Mouse (Mus musculus) myocyte (in vitro differentiated cells): ENCODE measurements around the gene Srl. TPM values are rescaled to one million over a fixed set of nuclear protein-coding genes. Genes with fewer than 3 reads are reported as not detected.

Experiments
- H3K27me3 ChIP-seq: one replicate; pipeline ENCODE4 v1.6.1; 2011; ENCODE audit not compliant: control insufficient read depth, insufficient read depth, insufficient read length
- H3K36me3 ChIP-seq: one replicate; pipeline ENCODE4 v1.6.1; 2011; ENCODE audit not compliant: control insufficient read depth, insufficient read depth
- H3K4me2 ChIP-seq: one replicate; pipeline ENCODE4 v1.6.1; 2011; ENCODE audit warnings: low read depth, control low read depth
- H3K4me3 ChIP-seq: one replicate; pipeline ENCODE4 v1.5.1; 2011; ENCODE audit warnings: mild to moderate bottlenecking, control low read depth, moderate library complexity
- H3K79me2 ChIP-seq: one replicate; pipeline ENCODE4 v1.6.1; 2011; ENCODE audit not compliant: control insufficient read depth, insufficient read depth
- H3ac ChIP-seq: one replicate; pipeline ENCODE4 v1.6.1; 2011; ENCODE audit not compliant: control insufficient read depth, insufficient read length
- CEBPB ChIP-seq: IDR thresholded peaks from 2 replicates; pipeline ENCODE4 v1.6.1; 2011; ENCODE audit warnings: mild to moderate bottlenecking, moderate library complexity; ENCODE audit not compliant: poor library complexity, insufficient read depth, severe bottlenecking
- E2F4 ChIP-seq: IDR thresholded peaks from one replicate; pipeline ENCODE4 v1.6.1; 2011; ENCODE audit warnings: mild to moderate bottlenecking, control low read depth, moderate library complexity; ENCODE audit not compliant: insufficient read depth
- MAX ChIP-seq: IDR thresholded peaks from one replicate; pipeline ENCODE4 v1.6.1; 2011; ENCODE audit warnings: low read depth, mild to moderate bottlenecking, control low read depth
- MYOD1 ChIP-seq, 3 experiments: IDR thresholded peaks; one replicate each; pipeline ENCODE4 v1.6.1; 2011; ENCODE audit warnings: control low read depth in 2 of 3, low read depth in 2 of 3, mild to moderate bottlenecking in 2 of 3, moderate library complexity in 1 of 3; ENCODE audit not compliant: insufficient read length in 2 of 3, control insufficient read depth in 1 of 3
- MYOG ChIP-seq, 3 experiments: IDR thresholded peaks; one replicate each; pipeline ENCODE4 v1.6.1; 2011; ENCODE audit warnings: control low read depth in 2 of 3, low read depth in 2 of 3, mild to moderate bottlenecking in 2 of 3; ENCODE audit not compliant: insufficient read length in 2 of 3, control insufficient read depth in 1 of 3, insufficient read depth in 1 of 3
- POLR2A ChIP-seq: IDR thresholded peaks from one replicate; pipeline ENCODE4 v1.6.1; 2011; ENCODE audit warnings: low read depth, mild to moderate bottlenecking, control low read depth, moderate library complexity; ENCODE audit not compliant: insufficient read length
- POLR2AphosphoS2 ChIP-seq: IDR thresholded peaks from one replicate; pipeline ENCODE4 v1.6.1; 2011; ENCODE audit warnings: low read depth, control low read depth; ENCODE audit not compliant: insufficient read length
- REST ChIP-seq: IDR thresholded peaks from one replicate; pipeline ENCODE4 v1.6.1; 2011; ENCODE audit warnings: mild to moderate bottlenecking, control low read depth, moderate library complexity; ENCODE audit not compliant: insufficient read depth, insufficient read length
- SRF ChIP-seq: IDR thresholded peaks from one replicate; pipeline ENCODE4 v1.6.1; 2011; ENCODE audit warnings: low read depth; ENCODE audit not compliant: control insufficient read depth, insufficient read length
- TCF12 ChIP-seq: IDR thresholded peaks from one replicate; pipeline ENCODE4 v1.6.1; 2011; ENCODE audit warnings: mild to moderate bottlenecking, control low read depth; ENCODE audit not compliant: poor library complexity, insufficient read depth, severe bottlenecking
- TCF3 ChIP-seq: IDR thresholded peaks from one replicate; pipeline ENCODE4 v1.6.1; 2011; ENCODE audit warnings: low read depth, control low read depth; ENCODE audit not compliant: insufficient read length
- USF1 ChIP-seq: IDR thresholded peaks from one replicate; pipeline ENCODE4 v1.6.1; 2011; ENCODE audit warnings: low read depth, mild to moderate bottlenecking, control low read depth, moderate library complexity
- polyA plus RNA-seq: library from polyadenylated mRNA; unstranded; fragments of >200 nt; fragmentation: generic; extraction: Trizol; gene quantifications from one replicate; pipeline ENCODE4 v1.2.1, GENCODE M21; 2012; ENCODE audit warnings: missing spikeins

Gene Srl
- polyA plus RNA-seq, 1 experiment: 381 TPM

DNA sequence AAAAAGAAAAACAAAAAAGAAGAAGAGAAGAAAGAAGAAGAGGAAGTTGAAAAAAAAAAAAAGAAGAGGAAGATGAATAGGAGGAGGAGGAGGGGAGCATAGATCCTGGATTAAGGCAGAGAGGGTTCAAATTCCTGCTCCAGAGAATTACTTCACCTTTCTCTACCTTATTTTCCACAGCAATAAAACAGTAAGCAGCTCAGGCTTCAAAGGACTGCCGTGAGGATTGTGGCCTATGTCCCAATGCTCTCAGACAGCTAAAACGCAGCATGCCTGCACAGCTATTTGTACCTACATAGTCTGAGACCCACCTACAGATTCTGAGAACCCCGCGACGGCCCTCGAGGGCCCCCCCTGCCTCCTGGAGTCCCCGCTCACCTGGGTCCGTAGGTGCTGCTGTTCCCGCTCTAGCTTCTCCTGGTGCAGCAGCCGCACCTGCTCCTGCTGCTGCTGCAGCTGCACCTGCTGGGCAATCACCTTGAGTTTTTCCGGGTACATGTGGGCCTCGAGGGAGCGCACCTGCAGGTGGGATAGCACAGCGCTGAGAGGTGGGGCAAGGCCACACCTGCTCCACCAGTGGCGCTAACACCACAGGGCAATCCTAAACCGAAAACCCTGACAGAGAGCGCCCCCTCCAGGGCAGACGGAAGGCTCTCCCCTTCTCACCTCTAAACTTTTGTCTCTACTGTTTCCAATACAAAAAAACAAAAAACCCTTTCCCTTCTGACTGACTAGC, 7.5 kb upstream of the Srl start:
- Histone ChIP-seq H3K4me2 (no peak overlapping the region), H3K36me3 (no peaks in the 10 kb centered on the region), H3K27me3 (no peaks in the 10 kb centered on the region), H3ac (no peak overlapping the region), H3K4me3 (no peak overlapping the region), H3K79me2 (peaks cover 6% of the 10 kb centered on the region)
- TF ChIP-seq E2F4: no peak
- no peak for TF ChIP-seq POLR2A
- no peak for TF ChIP-seq MYOD1 (IDR thresholded peaks at IDR 0.05; ENCODE audit: control insufficient read depth in 1 of 3, insufficient read length in 2 of 3, low read depth in 2 of 3)
- TF ChIP-seq SRF: no peak
- no peak for TF ChIP-seq TCF12
- TF ChIP-seq MYOG (IDR thresholded peaks at IDR 0.05; ENCODE audit: control insufficient read depth in 1 of 3, insufficient read depth in 1 of 3, insufficient read length in 2 of 3, low read depth in 2 of 3): no peak
- TF ChIP-seq POLR2AphosphoS2: no peak
- no peak for TF ChIP-seq USF1
- TF ChIP-seq MAX: no peak
- TF ChIP-seq REST: no peak
- no peak for TF ChIP-seq TCF3
- TF ChIP-seq CEBPB: no peak

DNA sequence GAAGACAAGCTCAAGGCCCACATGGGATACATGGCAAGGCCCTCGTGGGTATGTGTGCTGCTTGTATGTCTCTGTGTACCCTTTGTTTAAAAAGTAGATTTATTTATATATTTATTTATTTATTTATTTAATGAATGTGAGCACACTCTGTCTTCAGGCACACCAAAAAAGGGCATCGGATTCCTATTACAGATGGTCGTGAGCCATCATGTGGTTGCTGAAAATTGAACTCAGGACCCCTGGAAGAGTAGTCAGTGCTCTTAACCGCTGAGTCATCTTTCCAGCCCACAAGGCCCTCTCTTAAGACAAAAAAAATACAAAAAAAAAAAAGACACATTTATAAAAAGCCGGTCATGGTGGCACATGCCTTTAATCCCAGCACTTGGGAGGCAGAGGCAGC, 6.0 kb upstream of the Srl start:
- Histone ChIP-seq H3K4me2 (no peak overlapping the region), H3ac (no peak overlapping the region), H3K79me2 (no peaks in the 10 kb centered on the region), H3K36me3 (no peaks in the 10 kb centered on the region), H3K27me3 (no peaks in the 10 kb centered on the region), H3K4me3 (no peak overlapping the region)
- TF ChIP-seq MYOG (IDR thresholded peaks at IDR 0.05; ENCODE audit: control insufficient read depth in 1 of 3, insufficient read depth in 1 of 3, insufficient read length in 2 of 3, low read depth in 2 of 3) (no peak), REST (no peak), SRF (no peak), TCF12 (no peak), E2F4 (no peak), MYOD1 (IDR thresholded peaks at IDR 0.05; ENCODE audit: control insufficient read depth in 1 of 3, insufficient read length in 2 of 3, low read depth in 2 of 3) (no peak), USF1 (no peak), POLR2AphosphoS2 (no peak)

DNA sequence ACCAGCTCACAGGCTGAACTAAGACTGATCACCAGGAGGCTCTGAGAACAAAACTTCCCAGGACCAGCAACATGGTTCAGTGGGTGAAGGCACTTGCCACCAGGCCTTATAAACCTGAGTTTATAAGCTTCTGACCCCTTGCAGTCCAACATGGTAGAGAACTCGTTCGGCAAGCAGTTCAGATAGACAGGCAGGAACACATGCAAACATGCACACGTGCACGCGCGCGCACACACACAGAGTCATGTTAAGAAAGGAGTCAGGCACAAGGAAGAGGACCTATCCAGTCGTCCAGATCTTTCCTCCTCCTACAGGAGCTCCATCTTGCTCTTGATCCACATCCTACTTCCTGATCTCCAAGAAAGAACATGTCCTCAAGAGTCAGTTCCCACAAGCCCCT, 5.2 kb upstream of the Srl start:
- no peak for TF ChIP-seq TCF12
- no peak for TF ChIP-seq TCF3
- no peak for TF ChIP-seq CEBPB
- TF ChIP-seq SRF: no peak
- TF ChIP-seq MYOG (IDR thresholded peaks at IDR 0.05; ENCODE audit: control insufficient read depth in 1 of 3, insufficient read depth in 1 of 3, insufficient read length in 2 of 3, low read depth in 2 of 3): no peak
- no peak for TF ChIP-seq POLR2A
- Histone ChIP-seq H3K4me2 (no peak overlapping the region), H3K79me2 (no peaks in the 10 kb centered on the region), H3K27me3 (no peaks in the 10 kb centered on the region), H3ac (no peak overlapping the region), H3K4me3 (no peak overlapping the region), H3K36me3 (no peaks in the 10 kb centered on the region)

DNA sequence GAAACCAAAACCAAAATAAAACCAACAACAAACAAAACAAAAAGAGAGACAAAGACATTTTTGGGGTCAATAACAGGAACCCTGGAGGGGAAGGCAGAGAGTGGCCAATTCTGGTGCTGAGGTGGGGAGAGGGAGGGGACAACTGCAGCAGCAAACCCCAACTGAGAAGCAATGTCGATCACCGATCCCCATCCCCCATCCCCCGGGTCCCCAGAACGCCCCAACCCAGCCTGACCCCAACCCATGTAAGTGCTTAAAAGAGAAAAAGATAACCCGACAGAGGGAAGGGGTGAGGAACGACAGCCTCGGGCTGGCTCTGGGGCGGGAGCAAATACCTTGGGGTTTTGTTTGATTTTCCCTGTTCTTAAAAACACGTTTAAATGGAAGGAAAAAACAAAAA, 3.2 kb upstream of the Srl start:
- Histone ChIP-seq H3K4me2 (no peak overlapping the region), H3K36me3 (no peaks in the 10 kb centered on the region), H3K27me3 (no peaks in the 10 kb centered on the region), H3K79me2 (peaks cover 7% of the 10 kb centered on the region), H3ac (no peak overlapping the region), H3K4me3 (no peak overlapping the region)
- TF ChIP-seq MAX: no peak
- no peak for TF ChIP-seq POLR2A
- no peak for TF ChIP-seq MYOD1 (IDR thresholded peaks at IDR 0.05; ENCODE audit: control insufficient read depth in 1 of 3, insufficient read length in 2 of 3, low read depth in 2 of 3)
- TF ChIP-seq CEBPB: no peak
- no peak for TF ChIP-seq REST
- no peak for TF ChIP-seq USF1
- TF ChIP-seq SRF: no peak
- TF ChIP-seq POLR2AphosphoS2: no peak
- no peak for TF ChIP-seq E2F4
- TF ChIP-seq TCF3: no peak
- TF ChIP-seq MYOG (IDR thresholded peaks at IDR 0.05; ENCODE audit: control insufficient read depth in 1 of 3, insufficient read depth in 1 of 3, insufficient read length in 2 of 3, low read depth in 2 of 3): no peak
- TF ChIP-seq TCF12: no peak

DNA sequence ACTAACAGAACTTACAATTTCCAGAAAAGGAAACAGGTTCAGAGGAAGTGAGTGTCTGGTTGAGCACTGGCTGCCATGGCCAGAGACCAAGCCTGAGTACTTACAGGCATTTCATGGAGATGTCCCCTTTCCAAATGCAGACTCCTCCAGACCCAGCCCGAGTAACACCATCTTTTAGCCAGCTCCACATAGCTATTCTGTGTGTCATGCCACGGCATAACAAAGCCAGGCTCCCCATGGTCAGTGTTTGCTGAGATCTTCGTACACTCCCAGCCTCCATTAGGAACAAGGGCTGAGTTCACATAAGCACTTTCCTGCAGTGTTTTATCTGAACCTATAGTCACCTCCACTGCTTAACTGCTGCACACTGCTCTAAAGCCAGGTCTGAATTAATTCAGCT, 1.6 kb upstream of the Srl start:
- Histone ChIP-seq H3K36me3 (no peaks in the 10 kb centered on the region), H3K4me2 (no peak overlapping the region), H3K27me3 (no peaks in the 10 kb centered on the region), H3K79me2 (peaks cover 7% of the 10 kb centered on the region), H3ac (no peak overlapping the region), H3K4me3 (no peak overlapping the region)
- TF ChIP-seq MAX: no peak
- TF ChIP-seq MYOD1 (IDR thresholded peaks at IDR 0.05; ENCODE audit: control insufficient read depth in 1 of 3, insufficient read length in 2 of 3, low read depth in 2 of 3): no peak
- TF ChIP-seq TCF12: no peak
- no peak for TF ChIP-seq POLR2A
- no peak for TF ChIP-seq MYOG (IDR thresholded peaks at IDR 0.05; ENCODE audit: control insufficient read depth in 1 of 3, insufficient read depth in 1 of 3, insufficient read length in 2 of 3, low read depth in 2 of 3)
- no peak for TF ChIP-seq POLR2AphosphoS2
- no peak for TF ChIP-seq TCF3
- no peak for TF ChIP-seq E2F4
- TF ChIP-seq REST: no peak
- no peak for TF ChIP-seq SRF
